Mouse (Mus musculus): ENCODE data around the gene Mast3. TPM values are rescaled to one million over a fixed set of nuclear protein-coding genes. Genes with fewer than 3 reads are reported as not detected.

The Mast3 gene
- total RNA-seq, 2 experiments from 2014 or later: 468 to 473 TPM

DNA sequence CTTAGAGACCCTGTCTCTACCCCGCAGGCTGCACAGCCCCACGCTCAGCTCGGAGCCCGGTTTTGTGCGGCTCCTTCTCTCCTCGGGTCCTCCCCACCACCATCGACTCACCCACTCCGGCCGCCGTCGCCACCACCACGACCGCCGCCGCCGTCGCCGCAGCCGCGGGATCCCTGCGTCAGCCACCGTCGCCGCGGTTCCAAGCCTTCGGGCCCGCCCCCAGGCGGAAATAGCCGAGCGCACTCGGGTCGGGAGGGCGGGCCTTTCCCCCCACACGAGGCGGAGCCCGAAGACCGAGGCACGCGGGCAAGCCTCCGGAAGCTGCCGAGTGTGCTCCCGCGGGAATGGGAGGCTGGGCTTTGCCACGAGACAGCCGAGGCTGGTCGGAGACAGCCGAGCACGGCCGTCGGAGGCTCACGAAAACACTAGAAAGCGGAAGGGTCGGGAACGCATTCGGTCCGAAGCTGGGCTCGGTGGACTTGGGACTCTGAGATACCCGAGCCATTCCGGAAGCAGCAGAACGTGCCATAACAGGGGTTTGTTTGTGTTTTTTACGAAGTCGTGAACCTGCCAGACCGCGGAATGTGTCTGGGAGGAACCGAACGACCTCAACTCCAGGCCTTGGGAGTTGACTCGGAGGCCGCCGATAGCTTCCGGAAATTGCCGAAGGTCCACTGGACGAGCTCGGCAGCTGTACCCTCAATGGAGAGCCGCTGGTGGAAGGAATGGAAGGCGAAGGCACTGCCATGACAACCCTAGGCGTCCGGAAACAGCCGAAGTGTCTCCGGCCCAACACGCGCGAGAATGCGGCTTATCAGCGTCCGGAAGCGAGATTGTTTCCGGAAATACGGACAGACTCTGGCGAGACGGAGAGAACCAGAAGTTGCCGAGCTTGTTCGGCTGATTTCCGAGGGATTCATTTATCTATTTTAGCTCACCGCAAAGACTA lies 28.1 kb downstream of the Mast3 start, which contains the start of gene Pik3r2:
Gene Pik3r2 (minus strand): TSS at position 218 of the 949 bp plus-strand sequence.
- TF ChIP-seq CTCF (conservative IDR thresholded peaks at IDR 0.05): peak; percentile 42
- Histone ChIP-seq H3K27ac (peak within 1 kb of the TSS; percentile 98), H3K4me3 (peak within 1 kb of the TSS; percentile 83)
- DNase-seq (ENCODE audit: low spot score in 2 of 2): peak; percentile 97 to 99

DNA sequence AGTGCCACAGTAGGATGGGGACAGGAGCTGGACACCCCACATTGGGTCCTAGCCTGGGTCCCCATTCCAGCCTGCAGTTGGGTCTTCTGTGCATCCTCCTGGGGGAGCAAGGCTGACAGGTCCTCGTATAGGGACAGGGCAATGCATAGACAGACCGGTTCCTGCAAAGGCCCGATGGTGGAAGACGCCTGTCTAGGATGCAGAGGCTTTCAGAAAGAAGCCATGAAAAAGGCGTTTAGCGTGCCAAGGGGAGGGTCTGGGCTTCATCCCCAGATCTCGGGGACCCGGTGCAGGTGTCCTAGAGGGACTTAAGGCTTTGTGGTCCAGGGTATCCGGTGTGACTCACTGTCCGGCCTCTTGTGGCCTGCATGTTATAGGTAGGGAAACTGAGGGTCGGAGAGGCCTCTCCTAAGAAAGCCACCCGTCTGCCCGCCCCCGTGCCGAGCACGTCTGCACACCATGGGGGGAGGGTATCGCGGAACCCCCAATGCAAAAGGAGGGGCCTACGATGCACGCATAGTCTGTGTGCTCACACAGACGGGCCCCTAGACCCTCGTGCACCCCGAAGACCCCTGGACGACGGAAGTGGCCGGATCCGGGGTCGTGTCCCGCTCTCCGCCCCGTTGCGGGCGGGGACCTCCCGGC lies 28.9 kb downstream of the Mast3 start:
- no peak for DNase-seq (ENCODE audit: low spot score in 2 of 2)
- no peak for TF ChIP-seq CTCF (conservative IDR thresholded peaks at IDR 0.05)
- peak overlapping the region; percentile 98 for H3K27ac ChIP-seq
- H3K4me3 ChIP-seq: peak overlapping the region; percentile 83

DNA sequence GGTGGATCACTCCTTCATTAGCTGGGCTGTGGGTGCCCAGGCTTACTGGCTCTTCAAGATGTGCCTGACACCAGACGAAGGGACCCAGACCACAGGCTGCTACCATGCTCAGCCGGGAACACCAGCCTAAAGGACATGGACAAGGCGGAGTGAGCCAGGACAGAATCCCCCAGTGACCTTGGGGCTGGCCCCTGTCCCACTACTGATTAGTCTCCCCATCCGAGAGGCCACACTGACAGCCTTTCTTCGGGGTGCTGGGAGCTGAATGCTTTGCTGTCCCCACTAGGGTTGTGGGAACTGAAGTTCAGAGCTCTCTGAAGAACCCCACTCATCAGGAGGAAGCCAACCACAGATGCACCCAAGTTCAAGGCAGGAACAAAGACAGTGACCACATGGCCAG lies 29.6 kb downstream of the Mast3 start:
- Histone ChIP-seq H3K27ac (peak overlapping the region; percentile 98), H3K4me3 (peak overlapping the region; percentile 83)
- no peak for TF ChIP-seq CTCF (conservative IDR thresholded peaks at IDR 0.05)
- DNase-seq (ENCODE audit: low spot score in 2 of 2): no peak

DNA sequence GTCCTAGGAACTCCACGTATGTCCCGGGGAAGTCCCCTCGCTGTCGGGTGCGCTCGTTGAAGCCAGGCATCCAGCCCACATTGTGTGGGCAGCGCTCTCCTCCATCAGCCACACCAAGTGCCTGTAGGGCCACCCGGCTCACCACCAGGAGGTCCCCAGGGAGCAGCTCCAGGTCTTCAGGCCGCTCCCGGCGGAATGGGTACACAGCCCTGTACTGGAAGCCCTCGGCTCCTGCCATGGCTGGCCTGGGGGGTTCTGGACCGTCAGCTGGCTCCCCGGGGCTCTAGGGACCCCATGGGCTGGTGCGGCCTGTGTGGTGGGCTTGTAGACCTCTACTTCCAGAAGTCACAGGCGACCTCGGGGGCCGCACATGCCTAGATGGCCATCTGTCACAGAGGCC lies 30.1 kb downstream of the Mast3 start:
- TF ChIP-seq CTCF (conservative IDR thresholded peaks at IDR 0.05): no peak
- H3K4me3 ChIP-seq: peak overlapping the region; percentile 83

DNA sequence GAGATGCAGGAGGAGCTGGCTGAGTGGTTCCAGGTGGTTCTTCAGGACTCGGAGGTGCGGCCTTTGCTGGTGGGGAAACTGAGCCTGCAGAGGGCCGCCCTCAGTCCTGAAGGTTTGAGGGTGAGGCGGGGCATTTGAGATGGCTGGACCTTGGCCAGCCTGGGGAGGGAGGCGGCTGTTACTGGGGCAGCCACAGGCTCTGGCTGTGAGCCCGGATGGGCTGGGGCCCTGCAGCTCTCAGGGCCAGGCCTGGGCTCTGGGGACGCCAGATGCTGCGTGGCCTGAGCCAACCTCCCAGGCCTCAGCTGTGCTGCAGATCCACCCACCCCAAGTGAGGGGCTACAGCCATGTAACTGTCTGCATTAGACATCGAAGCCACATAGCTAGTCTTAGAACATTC lies 31.0 kb downstream of the Mast3 start:
- DNase-seq (ENCODE audit: low spot score in 2 of 2): peak; percentile 71 to 79

More for the DNA sequence above, 30.1 kb downstream of the Mast3 start:
- H3K27ac ChIP-seq: peak overlapping the region; percentile 98
- DNase-seq (ENCODE audit: low spot score in 2 of 2): no peak

DNA sequence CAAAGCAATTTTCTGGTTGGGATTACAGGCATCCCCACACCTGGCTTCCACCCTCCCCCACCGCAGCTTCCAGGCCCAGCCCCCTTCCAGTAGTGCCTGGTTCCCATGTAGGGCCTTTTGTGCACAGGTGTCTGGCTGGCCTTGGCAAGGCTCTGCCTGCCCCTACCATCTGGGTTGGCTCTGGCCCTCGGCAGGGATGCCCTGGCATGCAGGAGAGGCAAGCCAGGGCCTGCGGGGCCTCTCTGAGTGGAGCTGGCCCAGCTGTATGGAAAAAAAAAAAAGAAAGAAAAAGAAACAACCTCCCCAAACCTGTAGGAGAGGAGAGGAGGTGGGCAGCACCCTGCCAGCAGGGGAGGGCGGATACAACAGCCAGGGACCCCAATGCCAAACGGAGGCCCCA lies 31.4 kb downstream of the Mast3 start:
- Histone ChIP-seq H3K27ac (peak overlapping the region; percentile 98), H3K4me3 (peak overlapping the region; percentile 83; the same call in 1 of the 2 replicates)
- DNase-seq (ENCODE audit: low spot score in 2 of 2): no peak
- no peak for TF ChIP-seq CTCF (conservative IDR thresholded peaks at IDR 0.05)

More for the DNA sequence above, 31.0 kb downstream of the Mast3 start:
- Histone ChIP-seq H3K4me3 (peak overlapping the region; percentile 83; the same call in 1 of the 2 replicates), H3K27ac (peak overlapping the region; percentile 98)
- no peak for TF ChIP-seq CTCF (conservative IDR thresholded peaks at IDR 0.05)

DNA sequence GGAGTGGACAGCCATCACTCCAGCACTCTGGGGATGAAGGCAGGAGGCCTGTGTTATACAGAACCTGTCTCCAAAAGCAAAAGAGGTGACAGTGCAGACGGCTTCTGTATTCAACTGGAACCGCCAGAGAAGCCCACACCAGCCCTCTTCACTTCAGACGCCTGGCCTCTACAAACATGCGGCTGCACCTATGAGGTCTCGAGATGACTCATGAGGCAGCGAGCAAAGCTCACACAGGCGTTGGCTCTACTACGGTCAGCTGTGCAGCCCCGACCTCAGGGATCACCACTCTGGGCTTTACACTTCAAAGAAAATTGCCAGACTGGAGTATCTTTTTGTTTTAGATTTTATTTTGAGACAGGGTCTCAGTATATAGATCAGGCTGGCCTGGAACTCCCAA lies 32.0 kb downstream of the Mast3 start:
- TF ChIP-seq CTCF (conservative IDR thresholded peaks at IDR 0.05): no peak

DNA sequence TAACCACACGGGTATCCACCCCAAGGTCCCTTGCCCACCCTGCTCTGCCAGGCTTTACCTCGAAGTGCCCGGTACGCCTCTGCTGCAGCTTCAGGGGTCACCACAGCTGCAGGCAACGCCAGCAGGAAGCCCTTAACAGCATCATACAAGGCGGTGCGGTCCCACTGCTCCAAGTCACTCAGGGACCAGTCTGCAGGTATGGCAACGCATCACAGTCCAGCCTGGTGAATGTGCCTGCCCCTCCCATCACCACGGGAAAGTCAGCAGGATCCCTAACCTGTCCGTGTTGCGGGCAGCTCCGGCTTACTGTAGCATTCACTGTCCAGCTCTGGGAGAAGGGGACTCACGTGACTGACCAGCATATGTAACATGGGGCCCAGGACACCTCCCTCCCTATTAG lies 32.8 kb downstream of the Mast3 start:
- TF ChIP-seq CTCF (conservative IDR thresholded peaks at IDR 0.05): no peak
- DNase-seq (ENCODE audit: low spot score in 2 of 2): no peak
- H3K27ac ChIP-seq: no peak overlapping the region
- no peak overlapping the region for H3K4me3 ChIP-seq

More for the DNA sequence above, 32.0 kb downstream of the Mast3 start:
- no peak overlapping the region for H3K4me3 ChIP-seq
- H3K27ac ChIP-seq: peak overlapping the region; percentile 98; the same call in 1 of the 2 replicates
- no peak for DNase-seq (ENCODE audit: low spot score in 2 of 2)

DNA sequence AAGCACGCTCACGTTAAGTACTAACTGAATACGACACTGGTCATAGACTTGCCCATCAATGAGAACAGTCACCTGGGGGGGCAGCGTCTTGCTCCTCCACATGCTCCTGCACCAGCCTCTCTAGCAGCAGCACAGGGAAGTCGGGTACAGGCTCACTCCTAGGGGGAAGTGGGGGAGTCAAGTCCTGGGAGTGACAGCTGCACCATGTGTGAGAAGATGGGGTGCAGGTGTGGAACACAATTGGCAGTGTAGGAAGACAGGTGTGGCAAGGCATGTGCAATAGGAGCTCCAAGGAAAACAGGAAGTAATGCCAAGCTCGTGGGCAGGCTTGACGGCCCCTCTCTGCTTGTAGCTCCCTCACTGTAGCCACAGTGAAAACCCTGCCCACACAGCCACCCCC lies 33.6 kb downstream of the Mast3 start:
- TF ChIP-seq CTCF (conservative IDR thresholded peaks at IDR 0.05): no peak
- no peak overlapping the region for H3K27ac ChIP-seq
- H3K4me3 ChIP-seq: no peak overlapping the region
- no peak for DNase-seq (ENCODE audit: low spot score in 2 of 2)

DNA sequence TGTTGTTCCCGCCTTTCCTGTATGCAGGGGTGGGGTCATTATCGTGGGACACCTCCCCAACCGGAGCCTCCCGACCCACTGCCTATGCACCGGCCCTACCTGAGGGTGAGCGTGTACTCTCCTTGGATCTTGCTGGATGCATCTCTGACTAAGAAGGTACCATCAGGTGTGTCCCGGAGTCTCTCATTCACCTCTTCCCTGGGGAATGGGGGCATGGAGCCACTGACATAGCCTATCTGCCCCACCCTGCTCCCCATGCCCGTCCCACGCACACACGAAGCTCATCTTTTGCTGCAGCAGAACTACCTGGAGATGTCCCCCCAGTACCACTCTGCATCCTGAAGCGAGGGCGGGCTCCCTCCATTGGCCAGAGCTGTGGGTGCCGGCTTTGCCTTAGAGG lies 34.1 kb downstream of the Mast3 start:
- H3K27ac ChIP-seq: no peak overlapping the region
- no peak overlapping the region for H3K4me3 ChIP-seq
- DNase-seq (ENCODE audit: low spot score in 2 of 2): peak in 1 of 2 experiments; percentile 0
- TF ChIP-seq CTCF (conservative IDR thresholded peaks at IDR 0.05): no peak

DNA sequence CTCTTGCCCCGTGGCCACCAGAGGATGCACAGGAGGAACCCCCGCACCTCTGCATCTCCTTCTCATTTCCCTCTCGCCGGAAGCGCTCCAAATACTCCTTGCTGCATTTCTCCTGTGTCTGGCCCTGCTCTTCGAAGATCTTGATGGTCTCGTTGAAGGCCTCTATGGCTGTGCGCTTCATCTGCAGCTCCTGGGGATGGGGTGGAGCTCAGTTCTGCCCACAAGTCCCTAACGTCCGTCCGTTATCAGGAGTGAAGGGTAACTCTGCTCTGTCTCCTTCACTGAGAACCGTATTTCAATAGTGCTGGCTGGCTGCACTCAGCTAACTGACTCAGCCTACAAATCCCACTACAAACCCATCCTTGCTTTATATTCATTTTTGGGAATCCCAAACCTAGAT lies 35.0 kb downstream of the Mast3 start:
- no peak for DNase-seq (ENCODE audit: low spot score in 2 of 2)
- no peak overlapping the region for H3K4me3 ChIP-seq
- H3K27ac ChIP-seq: peak overlapping the region; percentile 15; the same call in 1 of the 2 replicates
- TF ChIP-seq CTCF (conservative IDR thresholded peaks at IDR 0.05): no peak

DNA sequence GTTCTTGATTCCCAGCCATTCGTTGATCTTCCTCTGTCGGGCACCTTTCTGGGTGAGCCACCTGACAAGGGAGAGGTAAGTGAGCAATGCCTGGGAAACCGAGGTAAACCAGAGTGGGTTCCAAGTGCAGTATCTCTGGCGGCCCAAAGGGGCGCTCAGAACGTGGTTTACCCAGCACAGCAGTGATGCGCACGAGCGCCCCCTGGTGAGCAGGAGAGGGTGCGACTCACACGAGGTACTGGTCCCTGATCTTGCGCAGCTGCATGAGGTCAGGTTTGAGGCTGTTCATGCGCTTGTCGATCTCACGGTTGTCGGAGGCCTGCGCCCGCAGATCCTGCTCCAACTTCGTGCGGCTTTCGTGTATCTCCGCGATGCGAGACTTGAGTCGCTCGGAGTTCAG lies 35.5 kb downstream of the Mast3 start:
- H3K27ac ChIP-seq: peak overlapping the region; percentile 15; the same call in 1 of the 2 replicates
- TF ChIP-seq CTCF (conservative IDR thresholded peaks at IDR 0.05): peak; percentile 100
- no peak overlapping the region for H3K4me3 ChIP-seq
- DNase-seq (ENCODE audit: low spot score in 2 of 2): peak; percentile 93 to 99

DNA sequence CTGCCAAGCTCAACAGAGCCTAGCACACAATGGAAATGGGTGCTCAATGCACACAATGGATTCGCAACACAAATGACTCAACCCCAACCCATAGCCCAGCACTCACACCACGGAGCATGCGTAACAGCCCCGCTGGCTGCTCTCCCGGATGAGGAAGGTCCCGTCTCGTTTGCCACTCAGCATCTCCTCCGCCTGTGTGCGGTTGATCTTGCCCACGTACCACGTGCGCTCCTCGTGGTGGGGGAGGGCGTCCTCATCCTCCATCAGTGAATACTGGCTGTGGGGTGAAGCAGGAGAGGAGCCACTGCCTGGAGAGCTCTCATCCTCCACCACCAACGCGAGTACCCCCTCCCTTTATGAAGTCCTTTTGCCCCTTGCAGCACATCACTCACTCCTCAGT lies 35.9 kb downstream of the Mast3 start:
- TF ChIP-seq CTCF (conservative IDR thresholded peaks at IDR 0.05): no peak
- DNase-seq (ENCODE audit: low spot score in 2 of 2): no peak
- Histone ChIP-seq H3K27ac (no peak overlapping the region), H3K4me3 (no peak overlapping the region)

All from layer of hippocampus, adult 2 months (tissue).